Mouse (Mus musculus) activated CD4-positive, CD25-positive, alpha-beta regulatory T cell, adult 4 months (primary cell): ENCODE measurements around the gene 4930563M21Rik. TPM values are rescaled to one million over a fixed set of nuclear protein-coding genes. Genes with fewer than 3 reads are reported as not detected.
"Not testable (repeated sequence)": the region's sequence is repeated elsewhere in the genome, so short reads cannot be mapped to it uniquely, and the experiment has no call there.

Experiments
- ATAC-seq: one replicate; pipeline ENCODE4 v1.8.0; 2017
- polyA plus RNA-seq, 2 experiments: library from polyadenylated mRNA; unstranded; fragments of 100-300 nt; shearing (Covaris generic); gene quantifications; one replicate each; pipeline ENCODE4 v1.2.1; 2017

Gene 4930563M21Rik
- polyA plus RNA-seq, result not detected

- ATAC-seq, result no peak
Measured at GRCm38 (mm10) chr9:56010450-56010849, at the start of gene 4930563M21Rik. Gene 4930563M21Rik (minus strand): TSS chr9:56010550.

- no peak for ATAC-seq
Measured at GRCm38 (mm10) chr9:56056147-56056546, 45.8 kb upstream of the 4930563M21Rik start.

- ATAC-seq, result no peak
Measured at GRCm38 (mm10) chr9:56053796-56054195, 43.4 kb upstream of the 4930563M21Rik start.

GRCm38 (mm10) chr9:56042181-56042621 lies 31.9 kb upstream of the 4930563M21Rik start:
- peak; percentile 9 for ATAC-seq

- peak; percentile 99 for ATAC-seq
Measured at GRCm38 (mm10) chr9:56041372-56042180, 31.2 kb upstream of the 4930563M21Rik start, which contains the start of gene Rcn2. Gene Rcn2 (plus strand): TSS chr9:56041845.

- ATAC-seq, result no peak
Measured at GRCm38 (mm10) chr9:56032219-56032618, 21.9 kb upstream of the 4930563M21Rik start.

- ATAC-seq, result no peak
Measured at GRCm38 (mm10) chr9:56027292-56027691, 16.9 kb upstream of the 4930563M21Rik start.

GRCm38 (mm10) chr9:56024772-56025171 lies 14.4 kb upstream of the 4930563M21Rik start:
- no peak for ATAC-seq

GRCm38 (mm10) chr9:56004679-56005078 lies 5.7 kb downstream of the 4930563M21Rik start:
- ATAC-seq, result not testable (repeated sequence)

- no peak for ATAC-seq
Measured at GRCm38 (mm10) chr9:55946819-55947218, 63.5 kb downstream of the 4930563M21Rik start.

- ATAC-seq, result no peak
Measured at GRCm38 (mm10) chr9:55941356-55941755, 69.0 kb downstream of the 4930563M21Rik start.

- no peak for ATAC-seq
Measured at GRCm38 (mm10) chr9:55938618-55938985, 71.7 kb downstream of the 4930563M21Rik start.

- ATAC-seq, result peak; percentile 89
Measured at GRCm38 (mm10) chr9:55937664-55938617, 72.4 kb downstream of the 4930563M21Rik start, which contains the start of gene Scaper. Gene Scaper (minus strand): TSS chr9:55938119.

- ATAC-seq, result no peak
Measured at GRCm38 (mm10) chr9:55937224-55937663, 73.1 kb downstream of the 4930563M21Rik start.

GRCm38 (mm10) chr9:55932482-55932881 lies 77.9 kb downstream of the 4930563M21Rik start:
- ATAC-seq, result peak; percentile 23

- ATAC-seq, result no peak
Measured at GRCm38 (mm10) chr9:55918579-55918978, 91.8 kb downstream of the 4930563M21Rik start.

- no peak for ATAC-seq
Measured at GRCm38 (mm10) chr9:55916751-55917150, 93.6 kb downstream of the 4930563M21Rik start.

Other genes starting within 250 kb of the 4930563M21Rik start
- 10 to 100 TPM; 20.1 to 25.2 TPM for gene Scaper, start 72.4 kb downstream of the 4930563M21Rik start, polyA plus RNA-seq
- 10 to 100 TPM; 16.7 to 21.5 TPM for gene Rcn2, start 31.3 kb upstream of the 4930563M21Rik start, polyA plus RNA-seq
- 10 to 100 TPM; 37.9 to 40.7 TPM for gene Pstpip1, start 79.4 kb upstream of the 4930563M21Rik start, polyA plus RNA-seq
- 10 to 100 TPM; 31.0 to 31.4 TPM for gene Tspan3, start 154.9 kb upstream of the 4930563M21Rik start, polyA plus RNA-seq